Mouse (Mus musculus): ENCODE measurements at regions not wholly inside any gene's neighbourhood (a gene's known extent, or its start where the extent isn't known, plus 50 kb on each side); places are given as distances from the start of the nearest gene placed in this dataset.

DNA sequence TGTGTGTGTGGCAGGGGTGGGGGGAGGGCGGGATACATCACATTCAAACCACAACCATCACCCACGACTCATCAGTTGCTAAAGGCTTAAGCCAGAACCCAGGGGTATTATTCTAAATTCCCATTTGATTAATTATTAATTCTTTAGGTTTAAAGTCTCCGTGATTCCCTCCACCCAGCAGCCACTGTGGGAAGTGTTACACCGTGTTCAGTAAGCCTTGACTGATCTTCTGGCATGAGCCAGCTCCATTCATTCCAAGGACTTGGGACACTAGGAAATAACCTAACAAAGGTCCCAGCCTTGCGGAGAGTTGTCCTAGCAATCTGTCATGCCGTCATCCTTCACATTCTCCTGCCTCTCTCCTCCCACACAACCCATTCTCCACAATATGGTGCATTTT, 256.6 kb downstream of the Rps15a start:
- no peak for DNase-seq

DNA sequence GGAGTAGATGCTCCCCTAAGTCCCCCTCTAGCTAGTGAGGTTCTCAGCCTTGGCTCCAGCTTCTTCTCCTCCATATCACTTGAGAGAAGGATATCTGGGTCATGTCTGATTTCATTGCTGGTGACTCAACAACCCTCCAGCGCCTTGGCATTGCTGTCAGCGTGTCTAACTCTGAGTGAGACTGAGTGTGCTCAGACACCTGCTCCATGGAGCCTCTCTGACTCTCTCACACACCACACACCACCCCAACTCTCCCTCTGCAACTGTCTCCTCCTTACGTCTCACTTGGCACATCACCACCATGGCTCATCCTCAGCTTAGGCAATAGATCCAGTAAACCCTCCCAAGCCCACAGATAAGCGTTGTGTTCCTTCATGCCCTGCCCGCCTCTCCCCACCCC, 260.0 kb downstream of the Rps15a start:
- no peak for DNase-seq

DNA sequence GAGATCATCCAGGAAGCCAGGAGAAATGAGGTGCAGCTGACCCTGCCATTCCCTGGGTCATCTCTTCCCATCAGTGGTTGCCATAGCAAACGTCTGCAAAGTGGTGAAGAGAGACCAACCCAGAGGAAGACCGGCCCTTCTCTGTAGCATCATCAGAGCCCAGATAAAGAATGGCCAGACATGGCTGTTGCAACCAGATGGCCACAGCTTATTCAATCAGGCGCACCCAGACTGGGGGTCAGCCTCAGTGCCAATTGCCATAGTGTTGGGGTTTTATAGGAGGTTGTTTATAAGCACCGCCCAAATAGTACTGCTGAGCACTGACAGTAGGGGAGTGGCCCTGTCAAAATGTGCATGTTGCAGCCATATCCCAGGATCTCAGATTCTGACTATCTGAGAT, 262.3 kb downstream of the Rps15a start:
- peak; percentile 40 to 58 for DNase-seq

DNA sequence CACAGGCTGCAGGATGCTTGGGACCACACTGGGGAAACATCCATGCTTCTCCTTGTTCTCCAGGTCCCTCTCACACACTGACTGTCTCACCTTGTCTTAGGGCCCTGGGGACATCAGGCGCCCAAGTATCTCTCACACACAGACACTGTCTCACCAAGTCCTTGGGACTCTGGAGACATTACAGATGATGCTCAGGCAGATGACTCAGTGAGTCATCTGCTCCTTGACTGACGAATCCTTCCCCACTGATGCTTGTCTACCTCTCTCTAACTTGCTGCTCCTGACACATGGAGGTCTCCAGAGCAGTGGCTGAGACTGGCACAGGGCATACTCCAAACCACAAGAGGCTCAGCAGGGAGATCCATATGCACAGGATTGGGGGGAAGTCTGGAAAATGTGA, 263.1 kb downstream of the Rps15a start:
- DNase-seq: no peak

DNA sequence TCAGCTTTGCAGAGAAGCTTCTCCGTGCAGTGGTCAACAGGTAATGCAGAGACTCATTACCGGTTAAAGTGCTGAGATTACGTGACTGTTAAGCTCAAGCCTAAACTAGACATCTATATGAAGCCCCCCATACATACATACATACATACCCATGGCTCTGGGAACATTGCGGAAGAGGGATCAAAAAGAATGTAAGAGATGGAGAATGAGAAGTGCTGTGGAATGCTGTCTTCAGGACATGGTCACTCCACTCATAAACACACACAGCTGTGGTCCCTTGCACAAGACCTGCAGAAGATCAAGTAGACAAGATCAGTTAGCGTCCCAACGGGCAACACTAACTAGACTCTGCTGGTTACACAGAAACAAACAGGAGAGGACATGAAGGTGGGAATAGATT, 265.2 kb downstream of the Rps15a start:
- DNase-seq: no peak

DNA sequence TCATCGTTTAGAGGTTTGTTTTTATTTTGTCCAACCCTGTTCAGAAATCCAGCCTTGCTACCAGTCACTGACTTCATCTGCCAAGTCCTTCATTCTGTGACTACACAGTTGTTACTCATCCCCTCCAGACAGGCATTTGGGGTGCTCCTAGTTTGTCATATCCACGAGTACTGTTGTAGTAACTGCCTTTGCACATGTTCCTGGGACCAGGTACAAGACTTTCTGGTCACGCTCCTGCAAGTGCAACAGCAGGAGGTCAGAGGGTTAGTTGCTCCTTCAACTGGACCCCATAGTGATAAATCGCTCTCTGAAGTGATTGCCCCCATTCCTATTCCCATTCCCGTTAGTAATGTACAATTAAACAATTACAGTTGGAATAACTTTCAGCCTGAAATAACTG, 269.9 kb downstream of the Rps15a start:
- DNase-seq: no peak

DNA sequence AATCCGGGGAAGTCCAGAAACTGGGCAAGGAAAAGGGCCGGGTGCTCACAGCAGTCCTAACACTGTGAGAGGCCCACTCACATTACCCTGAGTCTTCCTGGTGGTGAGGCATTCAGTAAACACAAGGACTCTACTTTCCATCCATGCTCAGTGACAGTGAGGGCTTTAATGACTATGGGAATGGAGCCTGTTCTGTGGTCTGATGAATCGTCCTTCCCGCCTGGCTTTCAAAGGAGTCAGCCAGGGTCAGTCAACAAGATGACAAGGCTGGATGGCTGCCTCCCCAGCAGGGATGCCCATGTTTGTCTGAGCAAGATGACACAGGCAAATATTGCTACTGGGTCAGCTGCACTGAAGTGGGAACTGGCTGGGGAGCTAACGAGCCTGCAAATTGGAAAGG, 273.2 kb downstream of the Rps15a start:
- DNase-seq: peak; percentile 75 to 84

DNA sequence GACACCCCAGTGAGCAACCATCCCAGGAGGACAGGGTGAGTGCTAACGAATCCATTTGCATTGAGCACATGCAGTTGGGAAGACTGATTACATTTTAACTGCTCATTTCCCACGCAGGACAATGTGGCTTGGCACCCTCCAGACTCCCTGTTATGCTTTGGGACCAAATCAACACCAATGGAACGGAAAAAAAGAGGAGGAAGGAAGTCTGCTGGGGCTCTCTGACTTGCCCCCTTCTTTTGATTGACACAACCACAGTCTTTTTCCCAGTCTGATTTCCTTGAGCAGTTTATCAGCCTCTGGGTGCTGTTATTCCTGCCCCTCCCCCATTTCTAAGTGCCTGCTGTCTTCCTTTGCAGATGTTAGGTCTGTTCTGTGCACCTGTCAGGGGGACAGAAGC, 321.0 kb downstream of the Rps15a start:
- peak in 1 of 2 experiments; percentile 8 for DNase-seq

DNA sequence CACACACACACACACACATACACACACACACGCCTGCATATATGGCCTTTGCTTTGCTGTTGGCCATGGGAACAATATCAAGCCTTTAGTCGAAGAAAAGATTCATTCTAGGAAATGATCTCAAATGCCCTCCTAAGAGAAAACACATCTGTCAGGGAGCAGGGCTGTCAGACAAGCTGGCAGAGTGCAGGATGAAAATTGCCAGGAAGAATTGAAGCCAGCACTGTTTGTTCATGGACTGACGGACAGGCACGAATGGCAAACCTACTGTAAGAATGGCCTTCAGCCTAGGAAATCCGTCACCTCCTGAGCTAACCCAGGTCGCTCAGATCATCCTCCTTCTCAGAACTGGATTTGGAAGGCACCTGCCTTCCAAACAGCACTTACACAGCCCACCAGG, 322.0 kb downstream of the Rps15a start:
- DNase-seq: peak; percentile 53 to 63

DNA sequence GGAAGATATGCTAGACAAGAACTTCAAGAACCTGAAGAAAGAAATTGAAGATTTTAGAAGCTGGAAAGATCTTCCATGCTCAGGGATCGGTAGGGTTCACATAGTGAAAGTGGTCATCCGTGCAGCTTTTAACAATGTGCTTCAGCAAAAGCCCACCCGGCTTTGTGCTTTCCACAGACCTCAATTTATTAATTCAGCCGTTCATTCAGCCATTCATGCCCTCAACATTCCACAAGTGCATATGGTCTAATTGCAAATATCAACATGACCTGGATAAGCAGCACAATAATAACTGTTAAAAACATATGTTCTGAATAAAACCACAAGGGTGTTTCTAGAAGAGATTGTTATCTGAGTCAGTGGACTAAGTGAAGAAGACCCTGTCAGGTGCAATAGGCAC, 323.5 kb downstream of the Rps15a start:
- no peak for DNase-seq

DNA sequence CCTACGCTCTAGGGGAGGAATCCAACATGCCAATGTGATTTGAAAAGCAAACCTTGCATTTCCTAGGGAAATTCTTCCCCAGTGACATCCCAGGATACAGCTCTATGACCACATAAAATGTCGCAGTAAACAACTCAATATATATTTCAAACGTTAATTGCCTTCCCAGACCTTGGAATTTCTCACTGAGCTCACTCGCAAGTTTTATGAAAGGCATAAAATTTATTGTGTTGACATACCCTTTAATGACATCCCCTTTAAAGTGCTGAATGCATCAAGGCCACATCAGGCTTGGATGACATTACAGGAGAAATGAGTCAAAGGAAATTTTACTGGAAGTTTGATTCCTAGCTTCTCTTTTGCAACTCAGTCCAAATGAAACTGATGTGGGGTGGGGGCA, 337.0 kb downstream of the Rps15a start:
- DNase-seq: no peak

DNA sequence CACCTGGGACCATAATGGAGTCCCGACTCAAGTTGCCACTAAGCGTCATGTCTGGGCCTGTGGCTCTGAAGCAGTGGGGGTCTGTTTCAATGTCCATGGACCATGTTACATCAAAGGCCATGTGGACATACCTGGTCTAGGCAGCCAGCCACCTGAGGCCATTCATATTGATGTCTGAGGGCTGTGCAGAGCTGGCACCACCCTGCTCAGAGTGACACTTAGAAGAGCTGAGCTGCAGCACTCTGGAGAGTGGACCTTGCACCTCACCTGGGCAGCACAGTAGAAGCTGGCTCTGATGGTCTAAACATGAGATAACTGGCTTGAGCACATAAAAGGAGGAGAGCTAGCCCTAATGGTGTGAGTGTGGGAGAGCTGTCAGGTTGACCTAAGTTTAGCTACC, 338.1 kb downstream of the Rps15a start:
- no peak for DNase-seq

DNA sequence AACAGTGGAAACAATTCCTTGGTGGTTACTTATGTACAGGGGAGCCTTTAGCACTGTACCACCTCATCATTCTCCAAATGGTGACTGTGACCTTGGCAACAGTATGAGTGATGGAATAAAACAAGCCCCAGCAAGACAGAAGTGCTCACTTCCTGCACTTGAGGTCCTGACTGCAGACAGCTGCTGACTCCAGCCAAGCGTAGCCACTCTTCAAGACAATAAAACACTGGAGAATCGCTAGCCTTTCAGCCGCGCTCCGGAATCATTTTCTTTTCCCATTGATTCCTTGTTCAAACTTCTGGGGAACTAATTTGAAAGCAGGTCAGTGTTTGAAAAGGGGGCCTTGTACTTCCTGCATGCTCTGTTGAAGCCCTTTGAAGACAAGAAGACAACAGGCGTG, 344.2 kb downstream of the Rps15a start:
- no peak for DNase-seq

DNA sequence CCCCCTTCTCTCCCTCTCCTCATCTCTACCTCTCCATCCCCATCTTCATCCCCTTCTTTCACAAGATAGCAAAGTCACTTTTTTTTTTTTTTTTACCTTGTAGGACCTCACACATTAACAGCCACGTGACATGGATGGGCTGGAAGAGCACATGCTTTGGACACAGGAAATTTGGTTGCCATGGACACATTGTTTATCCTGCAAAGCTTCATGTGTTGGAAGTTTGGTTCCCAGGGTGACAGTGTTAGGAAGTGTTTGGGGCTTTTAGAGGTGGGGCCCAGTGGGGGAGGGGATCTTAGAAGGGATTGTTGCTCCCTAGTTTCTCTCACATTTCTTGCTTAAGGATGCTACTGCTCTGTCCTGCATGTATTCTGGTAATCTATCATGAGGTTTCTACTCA, 356.5 kb downstream of the Rps15a start:
- DNase-seq: no peak

DNA sequence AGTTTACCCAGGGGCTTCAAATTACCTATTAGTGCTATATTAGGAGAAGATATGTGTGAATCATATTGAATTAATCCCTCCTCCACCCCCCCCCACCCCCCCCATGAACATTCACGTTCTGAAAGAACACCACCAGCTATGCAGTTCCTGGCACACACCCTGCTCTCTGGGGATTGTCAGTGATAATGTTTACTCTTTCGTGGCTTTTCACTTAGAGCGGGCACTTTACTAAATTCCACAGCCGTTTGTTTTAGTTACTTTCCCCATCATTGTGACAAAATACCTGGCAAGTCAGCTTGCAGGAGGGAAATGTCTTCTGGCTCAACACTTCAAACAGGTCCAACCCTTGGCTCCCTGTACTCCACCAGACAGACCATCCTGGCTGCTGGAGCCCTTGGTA, 359.0 kb downstream of the Rps15a start:
- no peak for DNase-seq

DNA sequence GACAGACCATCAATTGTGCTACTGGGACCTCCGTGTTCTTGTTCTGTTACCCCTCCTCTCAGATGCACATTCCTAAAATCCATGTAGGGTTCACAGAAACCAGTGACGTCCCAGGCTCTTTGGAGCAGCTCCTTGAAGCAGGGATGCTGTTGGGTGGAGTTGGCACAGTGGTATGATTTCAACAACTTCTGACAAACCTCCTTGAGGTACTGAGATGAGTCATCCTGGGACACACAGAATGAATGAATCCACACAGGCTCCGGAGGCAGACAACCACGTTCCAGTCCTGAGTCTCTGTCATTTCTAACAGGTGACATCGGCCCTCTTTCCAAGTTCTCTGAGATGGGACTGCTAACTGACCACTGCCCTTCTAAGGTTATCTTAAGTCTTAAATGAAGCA, 360.2 kb downstream of the Rps15a start:
- DNase-seq: no peak

DNA sequence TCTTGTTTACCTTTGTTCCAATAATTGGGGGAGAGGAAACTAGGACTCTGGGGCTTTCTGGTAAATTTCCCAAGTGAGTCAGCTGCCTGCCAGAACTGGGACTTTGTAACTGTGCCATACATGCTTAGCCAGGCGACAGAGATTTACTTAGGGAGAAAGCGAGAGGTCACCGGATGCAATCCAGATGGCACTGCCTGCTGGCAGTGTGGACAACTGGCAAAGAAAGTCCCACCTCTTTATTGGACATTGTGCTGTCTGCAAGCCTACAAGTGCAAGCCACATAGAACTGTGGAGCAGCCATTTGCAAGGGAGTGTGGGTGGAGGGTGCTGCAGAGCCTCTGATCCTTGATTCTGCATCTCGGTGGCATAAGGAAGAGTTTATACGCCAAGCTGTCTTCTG, 362.7 kb downstream of the Rps15a start:
- peak; percentile 64 to 73 for DNase-seq

DNA sequence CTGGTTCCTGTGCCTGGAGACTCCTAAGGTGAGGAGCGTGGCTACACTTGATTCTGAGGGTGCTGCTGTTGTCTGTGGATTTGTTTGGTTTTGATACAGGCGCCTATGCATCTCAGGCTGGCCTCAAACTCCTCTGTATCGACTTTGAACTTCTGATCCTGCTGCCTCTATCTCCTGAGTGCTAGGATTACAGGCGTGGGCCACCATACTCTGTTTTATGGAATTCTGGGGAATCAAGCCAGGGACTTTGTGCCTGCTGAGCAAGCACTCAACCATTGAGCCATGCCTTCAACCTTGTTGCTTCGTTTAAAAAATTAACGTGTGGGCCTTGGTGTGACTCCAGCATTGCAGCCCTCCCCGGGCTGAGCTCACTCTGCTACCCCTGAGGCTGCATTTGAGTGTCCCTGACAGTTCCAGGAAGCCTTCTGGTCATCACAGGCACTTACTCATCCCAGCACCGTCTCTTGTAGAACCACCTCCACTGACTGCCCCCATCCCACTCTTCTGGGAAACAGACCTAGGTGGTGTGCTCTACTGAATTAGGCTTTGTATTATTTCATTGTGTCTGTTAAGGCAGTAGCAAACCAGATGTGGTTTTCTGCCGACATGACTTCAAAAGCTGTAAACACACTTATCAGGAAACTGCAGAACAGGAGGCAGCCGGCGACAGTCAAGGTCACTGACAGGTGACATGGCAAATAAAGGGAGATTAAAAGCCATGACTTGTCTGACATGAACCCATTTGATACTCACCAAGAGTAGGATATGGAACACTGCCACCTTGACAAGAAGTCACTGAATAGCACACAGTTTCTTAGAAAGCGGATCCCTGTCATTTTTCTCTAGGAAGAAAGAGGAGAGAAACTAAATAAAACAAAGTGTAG, 363.4 kb downstream of the Rps15a start:
- DNase-seq: peak in 1 of 2 experiments; percentile 13

DNA sequence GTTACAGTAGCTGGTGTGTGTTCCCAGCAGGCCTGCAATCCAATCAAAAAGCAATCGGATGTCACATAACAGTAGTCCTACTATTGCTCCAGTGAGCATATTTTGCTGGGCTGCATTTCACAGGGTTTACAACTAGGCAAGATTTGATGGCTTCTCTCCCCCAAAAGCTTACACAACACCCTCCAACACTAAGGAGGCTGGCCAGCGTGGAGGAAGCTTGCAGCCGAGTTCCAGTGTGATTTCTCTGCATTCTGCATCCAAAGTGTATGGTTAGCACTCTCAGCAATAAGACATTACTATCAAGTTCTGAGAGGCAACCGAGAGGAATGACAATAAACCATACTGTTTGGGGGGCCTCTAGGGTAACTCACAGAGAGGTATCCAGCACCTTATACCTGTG, 367.2 kb downstream of the Xylt1 start:
- no peak for DNase-seq

DNA sequence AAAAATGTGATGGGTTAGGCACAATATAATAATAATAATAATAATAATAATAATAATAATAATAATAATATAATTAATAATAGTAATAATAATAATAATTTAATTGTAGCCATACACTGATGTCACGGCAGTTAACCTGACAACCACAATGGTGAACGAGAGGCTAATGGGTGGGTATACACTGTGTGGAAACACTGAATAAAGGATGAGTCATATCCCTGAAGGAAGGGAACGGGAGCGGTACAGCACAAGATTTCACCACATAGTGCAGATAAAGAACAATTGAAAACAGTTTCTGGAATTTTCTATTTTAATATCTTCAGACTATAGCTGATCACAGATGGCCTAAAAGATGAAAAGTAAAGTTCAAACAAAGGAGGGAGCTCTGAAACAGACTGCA, 365.6 kb downstream of the Xylt1 start:
- no peak for DNase-seq

DNA sequence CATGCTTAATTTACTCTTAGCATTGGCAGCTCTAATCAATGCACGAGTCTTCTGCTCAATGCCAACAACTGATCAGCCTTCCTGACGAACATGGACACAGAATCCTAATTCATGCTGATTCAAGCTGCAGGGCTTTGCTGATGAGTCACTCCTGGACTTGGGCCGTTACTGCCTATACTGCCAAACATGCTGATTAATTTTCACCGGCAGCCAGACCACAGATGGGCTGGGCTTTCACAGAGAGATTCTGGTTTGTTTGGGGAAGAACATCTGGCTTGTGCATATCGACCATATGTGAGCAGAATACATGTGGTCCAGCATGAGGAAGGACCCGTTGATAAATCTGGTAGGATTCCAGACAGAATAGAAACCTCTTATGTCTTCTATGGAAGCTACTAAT, 358.9 kb downstream of the Xylt1 start:
- peak; percentile 63 to 72 for DNase-seq

DNA sequence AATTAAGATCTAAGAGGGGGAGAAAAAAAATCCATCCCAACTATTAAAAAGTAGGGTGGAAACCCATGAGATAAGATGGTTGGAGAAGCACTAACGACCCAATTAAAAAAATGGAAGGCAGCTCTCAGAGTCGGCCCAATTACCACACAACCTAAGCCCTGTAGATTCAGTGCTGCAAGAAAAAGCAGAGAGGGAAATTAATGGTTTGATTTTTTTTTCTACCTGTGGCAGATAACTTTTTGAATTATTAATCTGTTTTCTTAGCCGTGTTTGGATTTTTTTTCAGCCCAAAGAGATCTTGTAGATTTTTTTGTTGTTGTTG, 354.9 kb downstream of the Xylt1 start:
- DNase-seq: no peak

DNA sequence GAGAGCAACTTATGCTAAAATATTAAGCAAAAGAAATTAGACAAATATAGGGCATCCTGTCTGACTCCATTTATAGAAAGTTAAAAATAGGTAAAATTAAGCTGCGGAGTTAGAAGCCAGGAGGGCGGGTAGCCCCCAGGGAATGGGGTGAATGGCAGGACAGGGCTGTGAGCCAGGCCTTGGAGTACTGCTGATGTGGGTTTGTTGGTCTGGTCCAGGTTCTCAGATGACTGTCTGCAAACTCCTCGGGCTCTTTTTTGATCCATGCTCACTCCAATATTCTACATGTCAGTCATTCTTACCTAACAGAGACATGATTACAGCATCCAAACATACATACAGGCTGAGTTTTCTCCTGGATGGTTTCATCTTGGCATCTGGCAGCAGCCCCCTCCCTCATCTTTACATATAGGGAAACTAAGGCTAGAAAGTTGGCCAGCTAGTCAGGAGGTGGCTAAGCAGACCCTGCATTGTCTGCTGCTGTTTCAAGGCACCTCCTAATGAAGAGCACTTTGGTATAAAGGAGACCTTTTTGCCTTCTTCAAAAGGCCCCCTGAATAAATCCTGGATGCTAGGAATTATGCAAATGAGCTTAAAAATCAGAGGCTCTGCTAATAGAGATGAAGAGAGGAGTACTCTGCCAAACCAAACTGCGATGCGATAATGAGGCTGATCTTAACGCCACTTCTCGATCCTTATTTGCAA, 354.4 kb downstream of the Xylt1 start:
- peak in 1 of 2 experiments; percentile 27 for DNase-seq

DNA sequence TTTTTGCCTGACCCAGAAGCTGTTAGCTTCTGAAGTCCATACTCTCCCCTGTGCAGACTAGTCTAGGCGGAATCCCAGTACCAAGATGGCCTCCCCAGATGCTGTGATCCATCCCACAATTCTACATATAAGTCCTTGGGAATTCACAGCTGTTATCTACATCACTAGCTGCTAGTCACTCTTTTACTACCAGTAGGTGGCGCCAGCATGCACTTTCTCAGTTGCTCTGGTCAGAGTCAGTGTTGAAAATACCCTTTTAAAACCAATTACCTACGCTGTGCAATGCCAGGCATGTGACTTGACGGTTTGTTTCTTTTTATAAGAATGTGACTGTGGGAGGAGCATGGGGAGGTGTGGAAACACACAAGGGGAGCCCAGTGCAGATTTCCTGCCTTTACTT, 348.3 kb downstream of the Xylt1 start:
- DNase-seq: peak; percentile 31 to 37

Data from cerebellum, postnatal 10 days (tissue).